Mouse (Mus musculus): ENCODE results near the gene Has3. TPM values are rescaled to one million over a fixed set of nuclear protein-coding genes. Genes with fewer than 3 reads are reported as not detected.

Has3 gene
- polyA plus RNA-seq, 3 experiments from 2014 or later, result 0.18 to 0.50 (median 0.30) TPM

DNA sequence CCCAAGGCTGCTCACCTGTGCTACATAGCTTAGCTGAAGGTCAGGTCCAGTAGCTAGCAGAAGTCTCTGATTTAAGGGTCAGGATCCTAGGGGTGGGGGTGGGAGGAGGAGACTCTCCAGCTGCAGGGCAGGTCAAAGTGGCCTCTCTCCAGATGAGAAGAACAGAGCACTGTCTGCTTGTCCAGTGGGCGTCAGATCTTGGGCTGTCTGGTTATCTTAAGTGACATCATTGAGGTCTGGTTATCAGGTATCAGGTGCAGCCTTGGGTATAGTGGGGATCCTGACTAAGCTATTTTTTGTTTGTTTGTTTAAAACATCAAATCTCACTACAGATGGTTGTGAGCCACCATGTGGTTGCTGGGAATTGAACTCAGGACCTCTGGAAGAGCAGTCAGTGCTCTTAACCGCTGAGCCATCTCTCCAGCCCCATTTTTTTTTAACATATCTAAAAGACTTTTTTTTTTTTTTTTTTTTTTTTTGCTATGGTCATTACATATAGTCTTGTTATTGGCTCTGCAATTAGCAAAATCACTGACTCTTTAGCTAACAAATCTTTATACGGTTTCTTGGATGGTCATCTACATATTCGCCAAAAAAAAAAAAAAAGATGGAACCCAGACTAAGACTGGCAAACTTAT lies 63.6 kb downstream of the Has3 start:
- no peak for ATAC-seq

Other genes starting within 250 kb of the Has3 start
- 1 to 10 TPM; 2.7 to 9.7 (median 7.2) TPM for gene Tango6, start 187.2 kb upstream of the Has3 start, polyA plus RNA-seq (2017; shearing (Covaris generic))
- gene Utp4, start 23.4 kb downstream of the Has3 start, polyA plus RNA-seq (2017; shearing (Covaris generic)), result 10 to 100 TPM; 42.0 to 52.6 (median 48.3) TPM
- gene Sntb2, start 65.5 kb downstream of the Has3 start, polyA plus RNA-seq (2017; shearing (Covaris generic)), result 1 to 10 TPM; 3.3 to 6.0 (median 4.8) TPM
- 10 to 100 TPM; 32.5 to 38.8 (median 36.7) TPM for gene Vps4a, start 161.0 kb downstream of the Has3 start, polyA plus RNA-seq (2017; shearing (Covaris generic))
- 1 to 10 TPM; 1.2 to 5.6 (median 3.0) TPM for gene Pdf, start 178.4 kb downstream of the Has3 start, polyA plus RNA-seq (2017; shearing (Covaris generic))
- 1 to 10 TPM; 6.0 to 9.5 (median 7.4) TPM for gene Cog8, start 186.4 kb downstream of the Has3 start, polyA plus RNA-seq (2017; shearing (Covaris generic))
- gene Nip7, start 186.6 kb downstream of the Has3 start, polyA plus RNA-seq (2017; shearing (Covaris generic)), result 10 to 100 TPM; 61.0 to 87.4 (median 78.2) TPM
- under 1 TPM in 1 of 3 experiments, not detected in 2; 0.52 TPM for gene Tmed6, start 195.4 kb downstream of the Has3 start, polyA plus RNA-seq (2017; shearing (Covaris generic))
- 10 to 100 TPM in 2 of 3 experiments, 1 to 10 TPM in 1; 8.9 to 14.8 (median 11.5) TPM for gene Terf2, start 226.3 kb downstream of the Has3 start, polyA plus RNA-seq (2017; shearing (Covaris generic))